Mouse (Mus musculus) liver, adult 2 months (tissue): ENCODE results near the gene Dnajb13.

Experiments
- CTCF ChIP-seq: fragments of 200-500 bp; IDR thresholded peaks from 2 replicates; pipeline ENCODE4 v1.5.1; 2011; ENCODE audit warnings: low read depth, low read length, control low read depth
- POLR2A ChIP-seq: fragments of 200-500 bp; IDR thresholded peaks from 2 replicates; pipeline ENCODE4 v1.6.1; 2011; ENCODE audit warnings: low read length, control low read depth; ENCODE audit not compliant: insufficient read depth; ENCODE audit errors: extremely low read depth

- TF ChIP-seq POLR2A (no peak), CTCF (no peak)
These were observed 46.0 kb downstream of the Dnajb13 start for GRCm38 (mm10) chr7:100468761-100469160.
